Mouse (Mus musculus): ENCODE results near the gene Pde10a. TPM values are rescaled to one million over a fixed set of nuclear protein-coding genes. Genes with fewer than 3 reads are reported as not detected.

The Pde10a gene
- polyA plus RNA-seq, 1 experiment = 0.34 TPM

GRCm38 (mm10) chr17:8505669-8506426 is 19.3 kb upstream of the Pde10a start:
- Histone ChIP-seq H3K27me3 (ENCODE audit: control insufficient read depth, insufficient read depth, insufficient read length) (no peaks in the 10 kb centered on the region), H3ac (ENCODE audit: control insufficient read depth, insufficient read length) (no peak overlapping the region), H3K36me3 (ENCODE audit: control insufficient read depth, insufficient read depth) (no peaks in the 10 kb centered on the region), H3K79me2 (ENCODE audit: control insufficient read depth, insufficient read depth) (no peaks in the 10 kb centered on the region), H3K4me3 (no peak overlapping the region), H3K4me2 (ENCODE audit: low read depth) (peak overlapping the region; percentile 71)
- no peak for TF ChIP-seq SRF (IDR thresholded peaks at IDR 0.05; ENCODE audit: control insufficient read depth, insufficient read length, low read depth)
- TF ChIP-seq MYOG (IDR thresholded peaks at IDR 0.05; ENCODE audit: control insufficient read depth in 1 of 3, insufficient read depth in 1 of 3, insufficient read length in 2 of 3, low read depth in 2 of 3) = no peak
- no peak for TF ChIP-seq CEBPB (IDR thresholded peaks at IDR 0.05; ENCODE audit: insufficient read depth, poor library complexity, severe bottlenecking)
- TF ChIP-seq TCF12 (IDR thresholded peaks at IDR 0.05; ENCODE audit: insufficient read depth, poor library complexity, severe bottlenecking) = no peak

DNA sequence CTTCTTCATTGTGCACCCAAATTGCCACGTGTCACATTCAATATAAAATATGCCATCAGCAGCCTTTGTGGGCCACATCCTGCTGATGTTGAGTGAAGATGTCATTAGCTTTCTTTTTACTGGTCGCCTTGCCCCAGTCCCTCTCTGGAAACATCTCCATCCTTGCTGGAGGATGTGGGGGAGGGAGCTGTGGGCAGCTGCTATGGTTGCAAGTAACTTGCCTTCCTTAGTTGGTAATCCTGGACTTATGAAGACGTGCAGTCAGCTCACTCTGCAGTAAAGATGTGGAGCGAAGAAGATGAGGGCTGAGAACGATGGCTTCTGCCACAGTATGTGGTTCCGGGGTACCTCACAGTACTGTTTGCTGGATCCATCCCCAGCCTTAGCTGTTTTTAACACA is 18.4 kb upstream of the Pde10a start:
- Histone ChIP-seq H3K79me2 (ENCODE audit: control insufficient read depth, insufficient read depth) (no peaks in the 10 kb centered on the region), H3K36me3 (ENCODE audit: control insufficient read depth, insufficient read depth) (no peaks in the 10 kb centered on the region), H3K4me2 (ENCODE audit: low read depth) (no peak overlapping the region), H3K4me3 (no peak overlapping the region), H3K27me3 (ENCODE audit: control insufficient read depth, insufficient read depth, insufficient read length) (no peaks in the 10 kb centered on the region), H3ac (ENCODE audit: control insufficient read depth, insufficient read length) (no peak overlapping the region)
- no peak for TF ChIP-seq TCF3 (IDR thresholded peaks at IDR 0.05; ENCODE audit: insufficient read length, low read depth)
- no peak for TF ChIP-seq MAX (IDR thresholded peaks at IDR 0.05; ENCODE audit: low read depth)
- no peak for TF ChIP-seq E2F4 (IDR thresholded peaks at IDR 0.05; ENCODE audit: insufficient read depth)
- TF ChIP-seq POLR2A (IDR thresholded peaks at IDR 0.05; ENCODE audit: insufficient read length, low read depth) = no peak
- TF ChIP-seq POLR2AphosphoS2 (IDR thresholded peaks at IDR 0.05; ENCODE audit: insufficient read length, low read depth) = no peak
- no peak for TF ChIP-seq MYOG (IDR thresholded peaks at IDR 0.05; ENCODE audit: control insufficient read depth in 1 of 3, insufficient read depth in 1 of 3, insufficient read length in 2 of 3, low read depth in 2 of 3)
- no peak for TF ChIP-seq CEBPB (IDR thresholded peaks at IDR 0.05; ENCODE audit: insufficient read depth, poor library complexity, severe bottlenecking)
- TF ChIP-seq REST (IDR thresholded peaks at IDR 0.05; ENCODE audit: insufficient read depth, insufficient read length) = no peak
- no peak for TF ChIP-seq USF1 (IDR thresholded peaks at IDR 0.05; ENCODE audit: low read depth)
- no peak for TF ChIP-seq MYOD1 (IDR thresholded peaks at IDR 0.05; ENCODE audit: control insufficient read depth in 1 of 3, insufficient read length in 2 of 3, low read depth in 2 of 3)
- TF ChIP-seq SRF (IDR thresholded peaks at IDR 0.05; ENCODE audit: control insufficient read depth, insufficient read length, low read depth) = no peak

DNA sequence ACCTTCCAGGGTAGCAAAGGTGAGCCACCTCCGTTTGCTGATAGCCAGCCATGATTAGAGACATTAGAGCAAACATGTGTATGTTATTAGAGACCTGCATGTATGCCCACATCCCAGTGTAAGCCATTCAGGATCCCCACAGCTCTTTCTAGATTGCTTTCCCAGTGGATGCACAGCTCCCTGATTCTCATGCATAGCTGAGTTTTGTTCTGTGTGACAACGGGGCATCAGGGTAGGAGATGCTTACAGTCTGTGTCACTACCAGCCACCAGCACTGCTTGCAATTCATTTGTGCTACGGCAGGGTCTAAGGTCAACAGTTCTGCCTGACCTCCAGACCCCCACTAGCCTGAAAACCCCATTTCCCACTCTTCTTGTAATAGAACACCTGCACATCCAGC is 17.5 kb upstream of the Pde10a start:
- H3K4me3 ChIP-seq = no peak overlapping the region
- H3K4me2 ChIP-seq (ENCODE audit: low read depth) = no peak overlapping the region
- no peak overlapping the region for H3ac ChIP-seq (ENCODE audit: control insufficient read depth, insufficient read length)
- H3K27me3 ChIP-seq (ENCODE audit: control insufficient read depth, insufficient read depth, insufficient read length) = no peaks in the 10 kb centered on the region
- TF ChIP-seq TCF3 (IDR thresholded peaks at IDR 0.05; ENCODE audit: insufficient read length, low read depth) = no peak
- no peak for TF ChIP-seq MAX (IDR thresholded peaks at IDR 0.05; ENCODE audit: low read depth)
- no peak for TF ChIP-seq E2F4 (IDR thresholded peaks at IDR 0.05; ENCODE audit: insufficient read depth)
- no peak for TF ChIP-seq TCF12 (IDR thresholded peaks at IDR 0.05; ENCODE audit: insufficient read depth, poor library complexity, severe bottlenecking)
- no peak for TF ChIP-seq SRF (IDR thresholded peaks at IDR 0.05; ENCODE audit: control insufficient read depth, insufficient read length, low read depth)
- no peak for TF ChIP-seq POLR2AphosphoS2 (IDR thresholded peaks at IDR 0.05; ENCODE audit: insufficient read length, low read depth)
- no peak for TF ChIP-seq MYOD1 (IDR thresholded peaks at IDR 0.05; ENCODE audit: control insufficient read depth in 1 of 3, insufficient read length in 2 of 3, low read depth in 2 of 3)
- TF ChIP-seq USF1 (IDR thresholded peaks at IDR 0.05; ENCODE audit: low read depth) = no peak
- TF ChIP-seq REST (IDR thresholded peaks at IDR 0.05; ENCODE audit: insufficient read depth, insufficient read length) = no peak
- TF ChIP-seq CEBPB (IDR thresholded peaks at IDR 0.05; ENCODE audit: insufficient read depth, poor library complexity, severe bottlenecking) = no peak
- no peak for TF ChIP-seq POLR2A (IDR thresholded peaks at IDR 0.05; ENCODE audit: insufficient read length, low read depth)
- TF ChIP-seq MYOG (IDR thresholded peaks at IDR 0.05; ENCODE audit: control insufficient read depth in 1 of 3, insufficient read depth in 1 of 3, insufficient read length in 2 of 3, low read depth in 2 of 3) = no peak
- H3K36me3 ChIP-seq (ENCODE audit: control insufficient read depth, insufficient read depth) = no peaks in the 10 kb centered on the region
- no peaks in the 10 kb centered on the region for H3K79me2 ChIP-seq (ENCODE audit: control insufficient read depth, insufficient read depth)

GRCm38 (mm10) chr17:8508305-8509141 is 16.6 kb upstream of the Pde10a start:
- Histone ChIP-seq H3K4me2 (ENCODE audit: low read depth) (peak overlapping the region; percentile 42), H3K36me3 (ENCODE audit: control insufficient read depth, insufficient read depth) (no peaks in the 10 kb centered on the region), H3K4me3 (no peak overlapping the region), H3K27me3 (ENCODE audit: control insufficient read depth, insufficient read depth, insufficient read length) (no peaks in the 10 kb centered on the region), H3ac (ENCODE audit: control insufficient read depth, insufficient read length) (no peak overlapping the region), H3K79me2 (ENCODE audit: control insufficient read depth, insufficient read depth) (no peaks in the 10 kb centered on the region)
- no peak for TF ChIP-seq REST (IDR thresholded peaks at IDR 0.05; ENCODE audit: insufficient read depth, insufficient read length)

GRCm38 (mm10) chr17:8516006-8516405 is 9.2 kb upstream of the Pde10a start:
- Histone ChIP-seq H3K4me2 (ENCODE audit: low read depth) (no peak overlapping the region), H3ac (ENCODE audit: control insufficient read depth, insufficient read length) (no peak overlapping the region), H3K79me2 (ENCODE audit: control insufficient read depth, insufficient read depth) (no peaks in the 10 kb centered on the region), H3K36me3 (ENCODE audit: control insufficient read depth, insufficient read depth) (no peaks in the 10 kb centered on the region), H3K27me3 (ENCODE audit: control insufficient read depth, insufficient read depth, insufficient read length) (no peaks in the 10 kb centered on the region), H3K4me3 (no peak overlapping the region)
- TF ChIP-seq MYOD1 (IDR thresholded peaks at IDR 0.05; ENCODE audit: control insufficient read depth in 1 of 3, insufficient read length in 2 of 3, low read depth in 2 of 3) = no peak
- TF ChIP-seq MAX (IDR thresholded peaks at IDR 0.05; ENCODE audit: low read depth) = no peak
- no peak for TF ChIP-seq POLR2A (IDR thresholded peaks at IDR 0.05; ENCODE audit: insufficient read length, low read depth)
- TF ChIP-seq REST (IDR thresholded peaks at IDR 0.05; ENCODE audit: insufficient read depth, insufficient read length) = no peak
- no peak for TF ChIP-seq TCF12 (IDR thresholded peaks at IDR 0.05; ENCODE audit: insufficient read depth, poor library complexity, severe bottlenecking)
- no peak for TF ChIP-seq POLR2AphosphoS2 (IDR thresholded peaks at IDR 0.05; ENCODE audit: insufficient read length, low read depth)

All from myocyte (in vitro differentiated cells).